Mouse (Mus musculus) layer of hippocampus, postnatal 10 days (tissue): ENCODE data around the gene Tmc2. TPM values are rescaled to one million over a fixed set of nuclear protein-coding genes. Genes with fewer than 3 reads are reported as not detected.

Source experiments
- DNase-seq, 2 experiments: peaks; one replicate each; pipeline ENCODE4 v3.0.0; 2021; ENCODE audit warnings: low spot score in 2 of 2
- total RNA-seq, 2 experiments: library from RNA; stranded (reverse); gene quantifications; 2 replicates each; pipeline ENCODE4 v1.2.3; 2021

Tmc2 gene
- total RNA-seq, 2 experiments from 2014 or later: not detected

- no peak for DNase-seq
Measured at GRCm38 (mm10) chr2:130248226-130248625, 53.2 kb downstream of the Tmc2 start.

- no peak for DNase-seq
Measured at GRCm38 (mm10) chr2:130256762-130257161, 61.8 kb downstream of the Tmc2 start.

- DNase-seq: no peak
Measured at GRCm38 (mm10) chr2:130260822-130261221, 65.8 kb downstream of the Tmc2 start.

GRCm38 (mm10) chr2:130261914-130262313 is 66.9 kb downstream of the Tmc2 start:
- no peak for DNase-seq

GRCm38 (mm10) chr2:130262398-130262797 is 67.4 kb downstream of the Tmc2 start:
- no peak for DNase-seq

GRCm38 (mm10) chr2:130265520-130265919 is 70.5 kb downstream of the Tmc2 start:
- no peak for DNase-seq

GRCm38 (mm10) chr2:130268074-130268473 is 73.1 kb downstream of the Tmc2 start:
- DNase-seq: no peak

- peak in 1 of 2 experiments; percentile 54 for DNase-seq
Measured at GRCm38 (mm10) chr2:130273732-130274131, 78.7 kb downstream of the Tmc2 start.

GRCm38 (mm10) chr2:130274149-130274861 is 79.3 kb downstream of the Tmc2 start, which contains the start of gene Nop56:
Nop56 (plus strand) TSS chr2:130274430.
- DNase-seq: peak; percentile 100

GRCm38 (mm10) chr2:130274862-130275261 is 79.9 kb downstream of the Tmc2 start:
- DNase-seq: no peak

GRCm38 (mm10) chr2:130275649-130276048 is 80.7 kb downstream of the Tmc2 start:
- DNase-seq: peak; percentile 73 to 76

GRCm38 (mm10) chr2:130279600-130280091 is 84.7 kb downstream of the Tmc2 start:
- no peak for DNase-seq

- DNase-seq: no peak
Measured at GRCm38 (mm10) chr2:130280224-130280623, 85.2 kb downstream of the Tmc2 start.

GRCm38 (mm10) chr2:130280818-130281217 is 85.8 kb downstream of the Tmc2 start:
- DNase-seq: peak; percentile 53 to 72

- DNase-seq: peak; percentile 86 to 88
Measured at GRCm38 (mm10) chr2:130283854-130284654, 89.1 kb downstream of the Tmc2 start, which contains the start of gene Idh3b. Idh3b (minus strand) TSS chr2:130284547.

- DNase-seq: no peak
Measured at GRCm38 (mm10) chr2:130289086-130289485, 94.1 kb downstream of the Tmc2 start.

GRCm38 (mm10) chr2:130291434-130291833 is 96.4 kb downstream of the Tmc2 start:
- peak; percentile 78 to 82 for DNase-seq

GRCm38 (mm10) chr2:130293009-130293408 is 98.0 kb downstream of the Tmc2 start:
- DNase-seq: no peak

GRCm38 (mm10) chr2:130293486-130293885 is 98.5 kb downstream of the Tmc2 start:
- DNase-seq: peak in 1 of 2 experiments; percentile 28

GRCm38 (mm10) chr2:130294218-130294935 is 99.4 kb downstream of the Tmc2 start:
- no peak for DNase-seq

GRCm38 (mm10) chr2:130294936-130295277 is 99.9 kb downstream of the Tmc2 start, which contains the start of gene Ebf4:
Ebf4 (plus strand) TSS chr2:130295169.
- DNase-seq: peak; percentile 54 to 69
